Mouse (Mus musculus): ENCODE results near the gene 1700017D01Rik. TPM values are rescaled to one million over a fixed set of nuclear protein-coding genes. Genes with fewer than 3 reads are reported as not detected.

Gene 1700017D01Rik
- total RNA-seq, 1 experiment: not detected

GRCm38 (mm10) chr19:11052877-11053276 lies 77.8 kb downstream of the 1700017D01Rik start:
- no peak overlapping the region for H3K9ac ChIP-seq (ENCODE audit: insufficient read depth, low read depth, low read length, poor library complexity, severe bottlenecking)
- no peaks in the 10 kb centered on the region for H3K4me1 ChIP-seq (ENCODE audit: control insufficient read depth in 2 of 2, insufficient read depth in 2 of 2, low read length in 2 of 2, poor library complexity in 1 of 2)
- no peak for DNase-seq (ENCODE audit: low read depth, low spot score)
- no peak overlapping the region for H3K27ac ChIP-seq (ENCODE audit: insufficient read depth, low read depth, low read length, poor library complexity, severe bottlenecking)
- no peak overlapping the region for H3K4me3 ChIP-seq (ENCODE audit: insufficient read depth in 1 of 2, low read depth in 1 of 2, low read length in 2 of 2, poor library complexity in 1 of 2, severe bottlenecking in 1 of 2)
- no peaks in the 10 kb centered on the region for H3K9me3 ChIP-seq (ENCODE audit: control insufficient read depth, insufficient read depth, low read depth, low read length)
- in situ Hi-C loops (cut with MboI; ENCODE audit: low sequenced_read_pairs in 2 of 2, unreplicated experiment in 2 of 2): no loop called here
- no peaks in the 10 kb centered on the region for H3K36me3 ChIP-seq (ENCODE audit: control insufficient read depth, insufficient read depth, low read length, poor library complexity, severe bottlenecking)
- TF ChIP-seq HCFC1 (IDR thresholded peaks at IDR 0.05; ENCODE audit: borderline replicate concordance, insufficient read depth, low read length): no peak
- TF ChIP-seq ZNF384 (IDR thresholded peaks at IDR 0.05; ENCODE audit: low read depth, low read length): no peak
- TF ChIP-seq MAFK (IDR thresholded peaks at IDR 0.05; ENCODE audit: insufficient read depth, low read depth, low read length): no peak
- TF ChIP-seq ZC3H11A (IDR thresholded peaks at IDR 0.05; ENCODE audit: borderline replicate concordance, low read depth, low read length): no peak
- no peak for TF ChIP-seq CHD2 (IDR thresholded peaks at IDR 0.05; ENCODE audit: low read depth, low read length)

DNA sequence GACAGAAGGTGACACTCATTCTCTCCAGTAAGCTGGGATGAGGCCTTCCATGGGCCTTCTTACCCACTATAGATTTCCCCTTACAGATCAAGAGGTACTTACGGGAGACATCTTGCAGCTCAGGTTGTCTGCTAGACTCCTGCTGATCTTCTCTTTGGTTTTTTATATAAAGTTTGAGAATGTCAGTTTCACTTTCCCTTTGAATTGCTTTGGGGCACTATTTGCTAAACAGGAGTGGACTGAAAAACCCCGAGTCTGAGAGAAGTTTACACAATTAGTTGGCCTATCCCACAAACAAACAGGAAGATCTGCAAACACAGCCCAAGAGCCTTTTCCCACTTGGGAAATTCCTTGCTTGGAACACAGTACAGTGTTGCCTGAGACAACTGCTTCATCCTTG lies 80.4 kb downstream of the 1700017D01Rik start:
- Histone ChIP-seq H3K4me1 (ENCODE audit: control insufficient read depth in 2 of 2, insufficient read depth in 2 of 2, low read length in 2 of 2, poor library complexity in 1 of 2) (peaks cover 0 to 3% of the 10 kb centered on the region in 2 experiments; a peak in 1 of 4 replicates), H3K36me3 (ENCODE audit: control insufficient read depth, insufficient read depth, low read length, poor library complexity, severe bottlenecking) (no peaks in the 10 kb centered on the region)
- in situ Hi-C loops (cut with MboI; ENCODE audit: low sequenced_read_pairs in 2 of 2, unreplicated experiment in 2 of 2): no loop called here

GRCm38 (mm10) chr19:11049426-11049825 lies 81.2 kb downstream of the 1700017D01Rik start:
- TF ChIP-seq HCFC1 (IDR thresholded peaks at IDR 0.05; ENCODE audit: borderline replicate concordance, insufficient read depth, low read length): no peak
- TF ChIP-seq CHD2 (IDR thresholded peaks at IDR 0.05; ENCODE audit: low read depth, low read length): no peak
- TF ChIP-seq MAFK (IDR thresholded peaks at IDR 0.05; ENCODE audit: insufficient read depth, low read depth, low read length): no peak
- no peak for TF ChIP-seq ZC3H11A (IDR thresholded peaks at IDR 0.05; ENCODE audit: borderline replicate concordance, low read depth, low read length)
- no peak for TF ChIP-seq ZNF384 (IDR thresholded peaks at IDR 0.05; ENCODE audit: low read depth, low read length)
- no peak for DNase-seq (ENCODE audit: low read depth, low spot score)
- in situ Hi-C loops (cut with MboI; ENCODE audit: low sequenced_read_pairs in 2 of 2, unreplicated experiment in 2 of 2): no loop called here

More for the DNA sequence above, 80.4 kb downstream of the 1700017D01Rik start:
- H3K27ac ChIP-seq (ENCODE audit: insufficient read depth, low read depth, low read length, poor library complexity, severe bottlenecking): no peak overlapping the region
- no peaks in the 10 kb centered on the region for H3K9me3 ChIP-seq (ENCODE audit: control insufficient read depth, insufficient read depth, low read depth, low read length)
- DNase-seq (ENCODE audit: low read depth, low spot score): no peak
- no peak for TF ChIP-seq HCFC1 (IDR thresholded peaks at IDR 0.05; ENCODE audit: borderline replicate concordance, insufficient read depth, low read length)
- TF ChIP-seq MAFK (IDR thresholded peaks at IDR 0.05; ENCODE audit: insufficient read depth, low read depth, low read length): no peak
- TF ChIP-seq ZC3H11A (IDR thresholded peaks at IDR 0.05; ENCODE audit: borderline replicate concordance, low read depth, low read length): no peak
- TF ChIP-seq ZNF384 (IDR thresholded peaks at IDR 0.05; ENCODE audit: low read depth, low read length): no peak
- no peak for TF ChIP-seq CHD2 (IDR thresholded peaks at IDR 0.05; ENCODE audit: low read depth, low read length)
- H3K4me3 ChIP-seq (ENCODE audit: insufficient read depth in 1 of 2, low read depth in 1 of 2, low read length in 2 of 2, poor library complexity in 1 of 2, severe bottlenecking in 1 of 2): no peak overlapping the region
- H3K9ac ChIP-seq (ENCODE audit: insufficient read depth, low read depth, low read length, poor library complexity, severe bottlenecking): no peak overlapping the region

DNA sequence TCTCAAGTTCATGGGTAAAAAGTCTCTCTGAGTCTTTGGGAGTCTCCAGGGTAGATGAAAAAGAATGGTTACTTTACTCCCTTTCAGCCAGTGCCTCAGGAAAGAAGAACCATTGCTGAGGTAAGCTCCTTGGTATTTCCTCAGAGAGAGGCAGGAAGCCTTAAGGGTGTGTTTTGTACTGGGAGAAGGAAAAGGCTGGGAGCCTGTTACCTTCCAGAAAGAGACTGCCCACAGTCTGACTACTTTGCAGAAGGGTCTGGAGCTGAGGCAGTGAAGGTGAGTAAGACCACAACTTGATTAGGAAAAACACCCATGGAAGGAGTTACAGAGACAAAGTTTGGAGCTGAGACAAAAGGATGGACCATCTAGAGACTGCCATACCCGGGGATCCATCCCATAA lies 82.2 kb downstream of the 1700017D01Rik start:
- DNase-seq (ENCODE audit: low read depth, low spot score): no peak
- no peak overlapping the region; the same call in 1 of the 2 replicates for H3K9ac ChIP-seq (ENCODE audit: insufficient read depth, low read depth, low read length, poor library complexity, severe bottlenecking)
- no peaks in the 10 kb centered on the region for H3K36me3 ChIP-seq (ENCODE audit: control insufficient read depth, insufficient read depth, low read length, poor library complexity, severe bottlenecking)
- peaks cover 0 to 4% of the 10 kb centered on the region in 2 experiments; a peak in 1 of 4 replicates for H3K4me1 ChIP-seq (ENCODE audit: control insufficient read depth in 2 of 2, insufficient read depth in 2 of 2, low read length in 2 of 2, poor library complexity in 1 of 2)
- no peak overlapping the region for H3K4me3 ChIP-seq (ENCODE audit: insufficient read depth in 1 of 2, low read depth in 1 of 2, low read length in 2 of 2, poor library complexity in 1 of 2, severe bottlenecking in 1 of 2)
- no peaks in the 10 kb centered on the region for H3K9me3 ChIP-seq (ENCODE audit: control insufficient read depth, insufficient read depth, low read depth, low read length)
- in situ Hi-C loops (cut with MboI; ENCODE audit: low sequenced_read_pairs in 2 of 2, unreplicated experiment in 2 of 2): no loop called here
- TF ChIP-seq ZC3H11A (IDR thresholded peaks at IDR 0.05; ENCODE audit: borderline replicate concordance, low read depth, low read length): no peak
- no peak for TF ChIP-seq ZNF384 (IDR thresholded peaks at IDR 0.05; ENCODE audit: low read depth, low read length)
- TF ChIP-seq MAFK (IDR thresholded peaks at IDR 0.05; ENCODE audit: insufficient read depth, low read depth, low read length): no peak
- TF ChIP-seq CHD2 (IDR thresholded peaks at IDR 0.05; ENCODE audit: low read depth, low read length): no peak
- TF ChIP-seq HCFC1 (IDR thresholded peaks at IDR 0.05; ENCODE audit: borderline replicate concordance, insufficient read depth, low read length): no peak
- no peak overlapping the region for H3K27ac ChIP-seq (ENCODE audit: insufficient read depth, low read depth, low read length, poor library complexity, severe bottlenecking)

More at GRCm38 (mm10) chr19:11049426-11049825, 81.2 kb downstream of the 1700017D01Rik start:
- Histone ChIP-seq H3K9me3 (ENCODE audit: control insufficient read depth, insufficient read depth, low read depth, low read length) (no peaks in the 10 kb centered on the region), H3K27ac (ENCODE audit: insufficient read depth, low read depth, low read length, poor library complexity, severe bottlenecking) (no peak overlapping the region), H3K36me3 (ENCODE audit: control insufficient read depth, insufficient read depth, low read length, poor library complexity, severe bottlenecking) (no peaks in the 10 kb centered on the region), H3K4me1 (ENCODE audit: control insufficient read depth in 2 of 2, insufficient read depth in 2 of 2, low read length in 2 of 2, poor library complexity in 1 of 2) (peaks cover 0 to 4% of the 10 kb centered on the region in 2 experiments; a peak in 1 of 4 replicates), H3K9ac (ENCODE audit: insufficient read depth, low read depth, low read length, poor library complexity, severe bottlenecking) (no peak overlapping the region), H3K4me3 (ENCODE audit: insufficient read depth in 1 of 2, low read depth in 1 of 2, low read length in 2 of 2, poor library complexity in 1 of 2, severe bottlenecking in 1 of 2) (no peak overlapping the region)

Data from ES-E14 (cell line).